Mouse (Mus musculus) adrenal gland, postnatal 36 days (tissue): ENCODE results near the gene Vwa8. TPM values are rescaled to one million over a fixed set of nuclear protein-coding genes. Genes with fewer than 3 reads are reported as not detected.
A peak's percentile ranks its signal among the peaks of the same experiment; 100 is the strongest.
"Not testable (repeated sequence)": the region's sequence is repeated elsewhere in the genome, so short reads cannot be mapped to it uniquely, and the experiment has no call there.

Experiments
- DNase-seq, 2 experiments: peaks; one replicate each; pipeline ENCODE4 v3.0.0; 2021; ENCODE audit warnings: mixed read lengths in 1 of 2
- total RNA-seq, 2 experiments: library from RNA; stranded (reverse); gene quantifications; 2 replicates each; pipeline ENCODE4 v1.2.3; 2021

Gene Vwa8
- total RNA-seq, 2 experiments from 2014 or later, result 146 to 169 TPM

DNA sequence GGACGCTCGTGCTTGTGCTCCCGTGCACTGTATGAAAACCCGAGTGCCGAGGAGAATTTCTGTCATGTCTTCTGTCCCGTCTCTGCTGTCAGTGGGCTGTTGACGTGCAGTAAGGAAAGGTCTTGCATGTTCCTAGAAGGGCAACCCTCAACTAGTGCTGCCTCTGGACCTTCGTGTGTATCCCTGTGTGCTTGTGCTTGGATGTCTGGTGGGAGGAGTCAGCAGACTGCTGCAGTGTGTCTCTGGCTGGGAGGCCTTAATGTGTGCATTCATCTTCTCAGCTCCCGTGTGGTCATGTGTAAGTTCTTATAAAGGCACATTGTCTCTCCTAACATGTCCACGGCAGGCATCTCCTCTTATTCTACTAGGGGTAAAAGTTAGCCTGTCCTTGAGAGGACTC lies 32.7 kb downstream of the Vwa8 start:
- DNase-seq, result peak in 1 of 2 experiments; percentile 7

DNA sequence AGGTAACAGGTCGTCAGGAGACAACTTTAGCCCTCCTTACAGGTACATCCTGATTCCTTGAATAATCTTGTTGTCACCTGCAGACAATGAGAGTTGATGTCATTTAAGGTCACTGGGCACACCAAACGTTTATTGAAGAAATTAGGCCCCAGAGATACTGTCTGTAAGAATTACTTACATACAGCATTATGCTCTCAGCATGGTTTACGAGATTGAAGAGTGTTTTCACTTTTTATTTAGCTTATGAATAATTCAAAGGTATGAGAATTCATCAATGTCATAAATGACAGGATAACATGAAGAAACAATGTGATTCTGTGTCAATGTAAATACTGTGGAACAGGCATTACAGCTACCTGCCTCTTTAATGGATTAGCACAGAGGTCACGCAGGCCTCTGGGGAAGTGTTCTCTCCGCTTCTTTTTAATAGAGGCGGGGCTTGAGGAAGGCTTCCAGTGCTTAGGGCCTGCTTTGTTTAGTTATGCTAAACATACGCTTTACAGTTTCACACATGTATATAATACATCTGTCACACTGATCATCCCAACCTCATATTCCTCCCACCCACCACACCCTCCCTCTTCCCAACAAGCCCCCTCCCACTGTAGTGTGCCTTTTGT lies 37.2 kb downstream of the Vwa8 start:
- DNase-seq, result no peak

DNA sequence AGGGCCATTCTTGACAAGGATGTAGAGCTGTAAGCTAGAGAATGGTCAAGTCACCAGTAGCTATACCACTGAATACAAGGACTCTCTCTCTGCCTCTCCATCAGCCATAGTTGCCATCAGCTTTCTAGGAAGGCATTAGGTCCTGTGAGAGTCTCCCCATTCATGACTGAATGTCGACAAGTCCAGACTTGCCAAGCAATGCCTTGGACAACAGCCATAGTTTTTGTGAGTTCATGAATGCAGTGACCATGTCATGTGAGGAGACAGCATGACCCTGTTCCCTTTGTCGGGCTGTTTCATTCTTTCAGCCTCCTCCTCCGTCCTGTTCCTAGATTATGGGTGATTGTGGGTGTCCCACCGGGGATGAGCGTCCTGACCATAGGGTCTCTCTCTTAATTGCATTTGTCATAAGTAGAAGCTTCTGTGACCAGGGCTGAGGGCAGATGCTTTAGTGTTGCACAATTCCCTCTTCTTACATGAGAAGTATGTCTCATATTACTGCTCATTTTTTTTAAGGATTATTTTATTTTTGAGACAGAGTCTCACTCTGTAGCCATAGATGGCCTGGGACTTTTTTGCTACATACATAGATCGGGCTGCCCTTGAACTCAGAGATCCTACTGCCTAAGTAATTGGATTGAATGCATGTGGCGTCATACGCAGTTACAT lies 37.8 kb downstream of the Vwa8 start:
- DNase-seq, result no peak

DNA sequence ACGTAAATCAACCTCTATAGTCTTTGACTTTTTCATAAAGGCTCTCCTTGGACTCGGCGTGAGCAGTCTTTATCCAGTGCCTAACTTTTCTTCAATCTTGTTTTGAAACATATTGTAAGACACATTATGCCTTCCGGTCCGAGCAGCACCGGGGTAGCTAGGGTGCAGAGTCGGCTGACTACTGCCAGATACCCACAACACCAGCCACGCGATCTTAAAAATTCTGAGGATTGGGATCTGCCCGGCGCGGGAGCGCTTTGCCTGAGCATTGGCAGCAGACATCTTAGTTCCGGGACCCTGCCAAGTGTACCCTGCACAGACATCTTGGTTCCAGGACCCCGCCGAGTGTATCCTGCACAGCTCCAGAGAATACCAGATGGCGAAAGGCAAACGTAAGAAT lies 38.6 kb downstream of the Vwa8 start:
- DNase-seq, result not testable (repeated sequence)

DNA sequence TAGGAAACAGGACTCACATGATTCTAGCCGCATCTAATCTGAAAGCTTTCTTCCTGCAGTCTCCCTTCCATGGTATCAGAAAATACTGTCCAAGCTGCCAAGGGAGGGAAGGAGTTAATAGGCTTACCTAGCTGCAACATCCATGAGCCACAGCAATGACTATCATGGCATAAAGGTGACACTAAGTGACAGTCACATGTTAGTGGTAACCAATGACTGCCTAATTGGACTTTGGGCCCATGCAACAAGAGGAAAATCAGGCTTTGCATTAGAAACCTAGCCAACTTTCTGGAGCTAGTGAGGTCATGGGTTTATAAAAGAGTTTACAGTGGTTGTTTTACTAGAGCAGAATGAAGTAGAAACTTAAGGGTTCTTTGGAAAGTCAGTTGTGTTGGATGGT lies 46.6 kb downstream of the Vwa8 start:
- DNase-seq, result no peak

DNA sequence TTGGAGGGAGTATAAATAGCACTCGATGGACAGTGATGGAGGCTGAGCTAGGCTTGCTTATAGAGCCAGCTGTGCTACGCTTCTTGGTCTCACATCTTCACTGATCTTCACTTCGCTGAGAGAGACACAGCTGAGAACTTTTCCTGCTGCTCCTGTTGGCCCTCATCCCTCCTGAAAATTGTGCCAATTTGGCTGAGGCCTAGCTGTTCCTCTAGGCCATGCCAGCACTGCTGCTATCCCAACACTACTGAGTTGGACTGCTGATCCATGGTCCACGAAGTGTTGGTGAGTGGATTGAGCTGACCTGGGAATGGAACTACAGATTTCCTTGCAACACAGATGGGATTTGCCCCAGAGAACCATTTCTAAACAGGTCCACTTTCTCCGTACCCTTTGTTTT lies 47.4 kb downstream of the Vwa8 start:
- DNase-seq, result peak in 1 of 2 experiments; percentile 45

DNA sequence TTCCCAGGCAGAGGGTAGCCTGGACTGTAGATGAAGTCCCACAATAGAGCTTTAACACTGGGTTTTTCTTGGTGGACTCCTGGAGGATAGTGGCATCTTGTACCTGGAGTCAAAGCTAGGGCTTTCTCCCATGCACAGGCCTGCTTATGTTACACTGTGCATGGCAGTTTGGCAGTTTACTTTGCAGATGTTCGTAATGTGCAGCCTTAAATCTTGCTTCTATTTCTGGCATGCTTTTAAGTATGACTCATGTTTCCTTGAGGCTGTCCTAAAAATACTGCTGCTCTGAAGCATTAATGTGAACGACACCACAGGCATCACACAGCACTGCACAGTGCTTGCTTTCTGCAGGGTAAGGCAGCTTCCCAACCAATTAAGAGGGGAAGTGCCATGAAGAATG lies 51.9 kb downstream of the Vwa8 start:
- DNase-seq, result peak; percentile 26 to 30

DNA sequence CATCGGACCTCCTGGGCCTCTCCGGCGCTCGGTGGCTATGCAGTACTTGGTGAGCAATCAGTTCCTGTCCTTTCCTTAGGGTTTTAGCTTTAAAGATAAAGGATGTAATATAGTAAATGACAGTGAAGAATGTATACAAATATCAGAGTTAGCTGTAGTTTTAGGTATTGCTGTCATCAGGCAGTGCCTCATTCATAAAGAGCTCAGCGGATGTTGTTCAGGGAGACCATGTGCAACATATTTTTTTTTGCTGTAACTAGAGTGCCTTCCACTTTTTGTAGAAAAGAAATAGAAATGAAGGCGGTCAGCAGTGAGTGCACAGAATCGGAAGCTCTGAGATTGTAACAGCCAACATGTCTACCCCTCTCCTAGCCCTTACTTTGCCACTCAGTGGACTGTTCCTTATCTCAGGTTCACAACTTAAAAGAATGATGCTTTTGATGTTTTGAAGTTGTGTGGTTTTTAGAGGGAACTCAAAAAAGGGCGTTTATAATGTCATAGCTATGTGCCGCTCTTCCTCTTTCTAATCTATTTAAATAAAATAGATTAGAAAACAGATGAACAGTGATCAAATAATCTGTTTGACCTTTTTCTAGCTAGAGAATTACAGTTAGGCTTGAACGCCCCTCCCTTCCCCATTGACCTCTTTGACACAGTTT lies 59.5 kb downstream of the Vwa8 start:
- DNase-seq, result no peak

DNA sequence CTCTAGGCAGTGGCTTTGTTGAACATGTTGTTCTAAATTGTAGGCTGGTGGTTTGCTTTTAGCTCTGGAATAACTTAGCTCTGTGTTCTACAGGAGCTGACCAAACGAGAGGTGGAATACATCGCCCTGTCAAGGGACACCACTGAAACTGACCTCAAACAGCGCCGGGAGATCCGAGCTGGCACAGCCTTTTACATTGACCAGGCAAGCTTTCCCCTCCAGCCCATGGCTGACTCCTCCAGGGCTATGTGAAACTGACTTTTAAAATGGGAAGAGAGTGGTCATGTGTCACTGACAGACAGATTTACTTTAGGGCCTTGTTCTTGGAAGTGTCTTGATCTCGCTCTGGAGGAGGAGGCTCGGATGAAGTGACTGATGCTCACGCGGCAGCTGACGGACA lies 63.2 kb downstream of the Vwa8 start:
- no peak for DNase-seq

DNA sequence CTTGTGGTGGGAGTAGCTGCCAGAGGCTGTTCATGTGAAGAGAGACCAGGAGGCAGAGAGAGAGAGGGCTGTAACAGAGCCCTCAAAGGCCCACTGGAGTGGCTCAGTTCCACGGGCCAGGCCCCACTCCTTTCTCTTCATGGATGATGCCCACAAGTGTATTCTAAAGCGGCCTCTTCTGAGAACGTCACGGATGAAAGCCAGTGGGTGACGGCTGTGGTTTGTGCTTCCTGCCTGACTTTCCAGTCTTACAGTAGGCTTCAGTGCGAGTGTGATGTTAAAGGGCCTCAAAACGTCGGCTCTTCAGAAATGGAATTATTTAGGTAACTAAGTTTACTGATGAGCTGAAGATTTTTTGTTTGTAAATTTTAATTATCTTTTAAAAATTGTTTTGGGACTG lies 65.3 kb downstream of the Vwa8 start:
- DNase-seq, result no peak

DNA sequence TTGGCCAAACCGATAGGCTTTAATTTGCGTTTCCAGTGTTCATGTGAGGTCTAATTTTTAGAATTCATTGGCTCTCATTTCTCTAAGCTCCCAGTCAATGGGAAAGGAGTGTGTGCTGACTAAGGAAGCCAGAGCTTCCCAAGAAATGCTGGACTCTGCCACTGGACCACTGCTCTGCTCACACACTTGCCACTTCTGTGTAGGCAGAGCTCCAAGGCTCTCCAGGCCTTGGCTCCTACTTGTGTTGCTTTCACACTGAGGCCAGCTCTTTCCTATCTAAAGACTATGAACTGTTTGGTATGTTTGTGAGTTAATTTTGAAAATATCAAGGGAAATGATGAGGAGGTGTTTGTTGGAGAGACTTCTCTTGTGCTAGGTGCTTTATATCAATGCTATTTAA lies 67.8 kb downstream of the Vwa8 start:
- no peak for DNase-seq

DNA sequence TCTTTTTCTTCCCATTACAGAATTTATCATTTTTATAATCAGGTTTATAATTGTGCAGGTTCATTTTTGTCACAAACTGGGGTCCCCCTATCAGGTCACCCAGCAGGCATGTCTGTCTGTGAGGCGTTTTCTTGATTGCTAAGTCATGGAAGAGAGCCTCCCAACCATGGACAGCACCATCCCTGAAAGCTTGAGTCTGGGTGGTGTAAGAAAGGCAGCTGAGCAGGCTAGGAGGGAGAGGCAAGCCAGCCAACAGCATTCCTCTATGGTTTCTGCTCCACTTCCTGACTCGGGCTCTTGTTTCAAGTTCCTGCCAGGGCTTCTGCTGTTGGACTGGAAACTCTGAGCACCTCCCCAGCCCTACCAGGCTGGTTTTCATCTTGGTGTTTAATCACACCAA lies 72.4 kb downstream of the Vwa8 start:
- DNase-seq, result no peak

DNA sequence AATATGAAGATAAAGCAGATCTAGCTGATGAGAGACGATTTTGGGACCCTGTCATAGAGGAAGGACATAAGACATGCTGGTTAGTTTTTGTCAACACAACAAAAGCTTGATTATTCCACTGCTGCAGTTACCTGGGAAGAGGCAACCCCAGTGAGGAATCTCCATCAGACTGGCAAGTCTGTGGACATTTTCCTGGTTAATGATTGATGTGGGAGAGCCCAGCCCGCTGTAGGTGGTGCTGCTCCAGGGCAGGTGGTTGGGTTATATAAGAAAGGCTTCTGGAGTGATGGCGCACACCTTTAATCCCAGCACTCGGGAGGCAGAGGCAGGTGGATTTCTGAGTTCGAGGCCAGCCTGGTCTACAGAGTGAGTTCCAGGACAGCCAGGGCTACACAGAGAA lies 74.8 kb downstream of the Vwa8 start:
- DNase-seq, result no peak

DNA sequence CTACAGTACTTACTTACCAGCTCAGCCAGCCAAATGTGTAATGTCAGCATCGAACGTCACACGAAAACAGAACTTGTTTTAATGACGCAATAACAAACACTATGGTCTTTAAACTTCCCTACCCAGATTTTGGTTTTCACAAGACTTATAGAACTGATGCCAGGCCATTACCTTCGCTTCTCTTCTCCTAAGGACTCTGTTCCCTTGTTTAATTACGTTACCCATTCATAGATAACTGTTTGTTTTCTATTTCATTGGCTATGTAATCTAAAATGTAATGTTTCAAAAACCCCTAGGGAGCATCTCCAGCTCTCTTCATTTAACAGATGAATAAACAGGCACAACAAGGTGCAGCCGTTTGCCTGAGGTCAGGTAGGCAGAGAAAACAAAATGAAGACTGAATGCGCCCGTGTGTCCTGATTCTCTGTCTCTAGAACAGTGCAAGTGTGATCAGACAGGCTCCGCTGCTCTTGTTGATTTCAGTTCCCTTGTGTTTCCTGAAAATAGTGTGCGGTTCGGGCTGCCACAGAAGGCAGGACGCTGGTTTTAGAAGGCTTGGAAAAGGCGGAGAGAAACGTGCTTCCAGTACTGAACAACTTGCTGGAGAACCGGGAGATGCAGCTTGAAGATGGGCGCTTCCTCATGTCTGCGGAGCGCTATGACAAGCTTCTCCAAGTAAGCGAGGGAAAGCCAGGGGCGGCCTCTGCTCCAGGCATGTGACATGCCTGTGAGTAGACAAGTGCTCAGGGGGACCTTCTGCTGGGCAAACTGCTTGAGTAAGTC lies 76.1 kb downstream of the Vwa8 start:
- DNase-seq, result no peak

DNA sequence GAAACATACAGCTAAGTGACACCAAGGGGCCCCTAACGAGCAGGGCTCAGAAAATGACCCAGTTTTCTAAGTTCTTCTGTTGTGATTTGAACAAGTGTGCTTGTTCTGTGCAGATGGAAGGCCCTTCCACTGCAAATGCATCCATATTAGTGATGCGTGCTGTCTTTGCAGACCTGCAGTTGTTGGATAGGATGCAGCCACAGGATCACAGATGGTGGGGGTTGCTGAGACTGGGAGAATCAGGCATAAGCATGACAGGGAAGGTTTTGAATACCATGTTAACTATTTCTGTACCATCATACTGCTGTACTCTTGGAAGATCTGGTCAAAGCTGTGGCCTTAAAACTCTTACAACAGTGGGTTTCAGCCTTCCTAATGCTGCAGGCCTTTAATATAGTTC lies 83.2 kb downstream of the Vwa8 start:
- no peak for DNase-seq

DNA sequence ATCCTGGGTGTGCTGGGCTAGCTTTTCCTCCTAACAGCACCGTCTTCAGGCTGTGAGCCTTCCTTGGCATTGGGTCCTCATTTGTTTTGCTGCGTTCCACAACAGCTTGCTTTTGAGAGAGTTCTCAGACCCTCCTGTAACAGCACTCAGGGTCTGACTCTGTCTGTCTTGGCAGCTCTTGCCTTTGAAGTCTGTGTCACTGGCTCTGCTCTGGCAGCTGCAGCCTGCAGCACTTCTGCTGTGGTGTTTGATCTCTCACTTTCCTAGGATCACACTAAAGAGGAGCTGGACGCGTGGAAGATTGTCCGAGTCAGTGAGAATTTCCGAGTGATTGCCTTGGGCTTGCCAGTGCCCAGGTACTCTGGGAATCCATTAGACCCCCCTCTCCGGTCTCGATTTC lies 84.5 kb downstream of the Vwa8 start:
- DNase-seq, result no peak

DNA sequence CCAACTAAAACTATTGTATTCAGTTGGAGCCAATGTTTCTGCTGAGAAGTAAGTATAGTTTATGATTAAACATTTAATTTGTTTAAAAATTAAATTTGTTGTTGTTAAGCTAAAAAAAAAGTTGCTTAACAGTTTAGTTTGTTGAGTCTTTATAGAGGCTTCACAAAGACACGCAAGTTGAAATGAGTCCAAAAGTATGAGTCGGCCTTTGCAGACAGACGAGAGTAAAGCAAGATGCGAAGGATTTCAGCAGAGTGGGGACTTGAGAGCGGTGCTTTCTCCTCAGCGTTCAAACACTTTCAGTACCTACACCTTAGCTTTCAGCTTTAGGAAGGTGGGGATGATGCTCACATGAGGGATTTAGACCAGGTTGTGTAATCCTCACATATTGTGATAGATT lies 85.7 kb downstream of the Vwa8 start:
- no peak for DNase-seq

DNA sequence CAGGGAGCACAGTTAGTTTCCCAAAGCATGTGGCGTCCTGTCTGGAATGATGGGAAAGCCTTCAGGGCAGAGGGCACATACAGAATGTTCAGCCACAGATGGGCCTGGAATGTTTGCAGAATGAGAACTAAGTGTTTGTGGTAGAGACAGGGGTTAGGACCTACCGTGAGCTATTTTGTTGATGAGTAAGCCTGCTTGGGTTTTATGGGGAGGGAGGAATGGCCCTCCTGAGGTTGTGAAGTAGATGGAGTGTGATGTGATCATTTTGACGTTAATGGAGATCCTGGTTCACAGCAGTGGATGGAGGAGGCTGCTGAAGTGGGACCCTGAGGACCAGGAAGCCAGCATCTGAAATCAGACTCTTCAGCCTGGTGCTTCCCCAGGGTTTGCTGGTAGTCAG lies 86.9 kb downstream of the Vwa8 start:
- DNase-seq, result no peak

DNA sequence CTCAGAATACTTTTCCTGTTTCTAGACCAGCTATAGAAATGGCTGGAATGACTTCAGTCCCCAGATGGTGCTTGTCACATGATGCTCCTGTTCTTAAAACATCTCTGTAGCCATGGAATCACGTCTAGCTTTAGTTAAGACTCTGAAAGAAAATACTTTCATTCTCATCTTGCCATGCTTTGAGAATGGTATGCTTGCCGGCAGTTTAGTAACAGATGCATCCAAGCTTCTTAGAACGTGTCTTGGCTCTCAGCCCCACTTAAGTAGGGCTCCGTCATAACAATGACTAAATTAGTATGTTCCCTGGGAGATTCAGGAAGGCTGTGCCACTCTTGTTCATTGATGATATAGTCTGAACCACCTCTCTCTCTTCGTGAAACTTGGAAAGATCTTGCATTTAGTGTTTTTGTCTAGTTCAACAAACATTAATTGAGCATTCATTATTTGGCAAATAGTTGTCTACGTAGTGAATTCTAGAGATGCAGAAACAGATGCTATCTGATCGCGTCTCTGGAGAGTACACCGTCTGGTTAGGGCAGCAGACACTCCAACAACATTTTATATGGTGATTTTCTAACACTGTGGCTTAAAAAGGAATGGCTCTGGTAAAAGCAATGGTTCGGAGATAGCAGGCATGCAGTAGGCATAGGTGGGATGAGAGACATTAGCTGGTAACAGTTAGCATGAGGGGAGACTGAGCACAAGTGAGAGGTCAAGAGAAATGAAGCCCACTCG lies 93.1 kb downstream of the Vwa8 start:
- no peak for DNase-seq

DNA sequence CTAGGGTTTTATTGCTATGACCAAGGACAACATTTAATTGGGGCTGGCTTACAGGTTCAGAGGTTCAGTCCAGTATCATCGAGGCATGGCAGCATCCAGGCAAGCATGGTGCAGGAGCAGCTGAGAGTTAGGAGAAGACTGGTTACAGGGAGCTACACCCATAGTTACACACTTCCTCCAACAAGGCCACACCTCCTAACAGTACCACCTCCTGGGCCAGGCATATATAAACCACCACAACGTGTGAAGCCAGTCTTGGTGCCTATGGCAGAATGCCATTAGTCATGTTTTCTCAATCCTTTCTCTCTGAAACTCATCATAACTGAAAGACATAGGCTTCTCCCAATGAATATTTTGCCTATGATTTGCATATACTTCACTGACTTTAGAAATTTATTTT lies 106.9 kb downstream of the Vwa8 start:
- DNase-seq, result no peak

DNA sequence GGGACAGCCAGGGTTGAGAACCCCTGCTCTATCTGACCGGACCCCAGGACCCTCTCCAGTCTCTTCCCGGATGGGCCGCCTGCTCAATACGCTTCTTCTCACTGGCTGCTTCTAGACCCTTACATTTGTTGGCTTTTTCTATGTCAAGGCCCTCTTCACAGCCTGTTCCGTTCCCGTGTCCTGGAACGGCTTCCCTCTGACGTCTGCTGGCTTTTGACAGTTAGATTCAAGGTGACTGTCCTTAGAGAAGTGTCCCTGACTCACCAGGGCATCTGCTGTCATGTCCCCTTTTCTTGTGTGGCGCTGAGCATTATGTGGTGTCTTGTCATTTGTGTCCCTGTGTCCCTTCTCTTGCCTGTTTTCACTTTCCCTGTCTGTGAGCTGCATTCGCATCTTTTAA lies 121.8 kb downstream of the Vwa8 start:
- peak; percentile 62 to 71 for DNase-seq

DNA sequence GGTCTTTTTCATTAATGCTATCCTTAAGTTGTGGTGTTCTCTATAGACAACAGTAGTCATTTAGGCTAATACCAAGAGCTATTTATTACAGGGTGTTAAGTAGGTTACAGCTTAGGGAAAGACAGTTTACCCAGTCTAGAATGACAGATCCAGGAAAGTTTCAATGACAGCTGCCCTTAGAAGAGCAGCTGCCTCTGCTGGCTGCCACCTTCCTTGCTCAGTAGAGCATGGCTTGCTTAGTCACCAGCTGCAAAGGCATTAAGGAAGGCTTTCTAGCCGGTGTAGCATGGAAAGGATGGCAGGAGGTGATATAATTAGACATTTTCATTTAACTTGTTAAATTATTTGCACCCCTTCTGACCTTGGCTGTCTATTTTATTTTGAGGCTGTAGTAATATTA lies 123.6 kb downstream of the Vwa8 start:
- DNase-seq, result no peak
